Mouse (Mus musculus) kidney, postnatal 4 days (tissue): ENCODE data around the gene Rbm3.
"Not testable (repeated sequence)": the region's sequence is repeated elsewhere in the genome, so short reads cannot be mapped to it uniquely, and the experiment has no call there.

Experiments used
- DNase-seq, 2 experiments: peaks; one replicate each; pipeline ENCODE4 v3.0.0; 2021; ENCODE audit warnings: mixed read lengths in 2 of 2

Gene Rbm3

GRCm38 (mm10) chrX:8125235-8125634 lies 20.4 kb downstream of the Rbm3 start:
- peak in 1 of 2 experiments; percentile 23 for DNase-seq

GRCm38 (mm10) chrX:8123821-8124470 lies 21.7 kb downstream of the Rbm3 start:
- DNase-seq = no peak

- DNase-seq = no peak
Measured at GRCm38 (mm10) chrX:8117264-8117663, 28.4 kb downstream of the Rbm3 start.

GRCm38 (mm10) chrX:8115275-8115674 lies 30.4 kb downstream of the Rbm3 start:
- DNase-seq = no peak

GRCm38 (mm10) chrX:8105019-8105418 lies 40.7 kb downstream of the Rbm3 start:
- no peak for DNase-seq

- no peak for DNase-seq
Measured at GRCm38 (mm10) chrX:8102213-8102668, 43.4 kb downstream of the Rbm3 start.

- DNase-seq = peak; percentile 45 to 69
Measured at GRCm38 (mm10) chrX:8101017-8101416, 44.7 kb downstream of the Rbm3 start.

GRCm38 (mm10) chrX:8099435-8099834 lies 46.2 kb downstream of the Rbm3 start:
- no peak for DNase-seq

GRCm38 (mm10) chrX:8096787-8097242 lies 48.9 kb downstream of the Rbm3 start:
- DNase-seq = peak; percentile 95 to 97

GRCm38 (mm10) chrX:8096068-8096786 lies 49.5 kb downstream of the Rbm3 start:
- peak; percentile 73 to 89 for DNase-seq

- no peak for DNase-seq
Measured at GRCm38 (mm10) chrX:8095546-8095945, 50.1 kb downstream of the Rbm3 start.

GRCm38 (mm10) chrX:8090954-8091347 lies 54.7 kb downstream of the Rbm3 start:
- not testable (repeated sequence) for DNase-seq

- DNase-seq = no peak
Measured at GRCm38 (mm10) chrX:8090346-8090953, 55.2 kb downstream of the Rbm3 start, which contains the start of gene Was. TSS of gene Was (minus strand) at chrX:8090498.

- peak; percentile 9 to 41 for DNase-seq
Measured at GRCm38 (mm10) chrX:8089746-8090145, 55.9 kb downstream of the Rbm3 start.
